ENCODE assay signal across 15 mouse cellular contexts in the genomic region with DNA sequence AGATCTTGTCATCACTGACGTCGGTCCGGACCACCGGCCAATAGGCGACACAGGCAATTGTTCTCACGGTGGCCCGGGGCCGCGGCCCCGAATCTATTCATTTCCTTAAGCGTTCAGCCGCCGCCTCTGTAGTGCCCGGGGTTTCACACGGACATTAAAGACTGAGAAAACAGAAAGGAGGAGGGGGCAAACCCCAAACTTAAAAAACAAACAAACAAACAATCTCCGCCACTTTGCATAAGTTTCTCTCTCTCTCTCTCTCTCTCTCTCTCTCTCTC. TPM values are rescaled to one million over a fixed set of nuclear protein-coding genes. Genes with fewer than 3 reads are reported as not detected.
DNase-seq lines count a peak whose midpoint lies in the region; ATAC-seq and TF ChIP-seq lines count a peak whose summit lies in the region.
"Had no signal": no experiment of that assay in that cellular context is flagged by ENCODE, and none has a peak within 500 bp of the region (broad histone marks: within the 10 kb centered on the region; RNA-seq: fewer than 3 reads in every experiment).

No protein-coding gene starts in this region.

- H3K9ac ChIP-seq in hindbrain, embryonic 15.5 days = peak overlapping the region; percentile 49; the same call in 1 of the 2 replicates
- no peak overlapping the region; the same call in 1 of the 2 replicates for H3K9ac ChIP-seq in neural tube, embryonic 14.5 days (replicated peaks; ENCODE audit: low read depth, low read length)
- H3K9ac ChIP-seq: liver, embryonic 15.5 days had no signal

- H3K4me2 ChIP-seq in hindbrain, embryonic 15.5 days = peak overlapping the region; percentile 63
- H3K4me2 ChIP-seq in neural tube, embryonic 14.5 days (ENCODE audit: low read depth, low read length) = peak overlapping the region; percentile 68
- H3K4me2 ChIP-seq: liver, embryonic 15.5 days had no signal

- peaks cover 11% of the 10 kb centered on the region for H3K4me1 ChIP-seq in cerebellum, adult 2 months (ENCODE audit: control insufficient read depth, insufficient read depth, low read length)
- H3K4me1 ChIP-seq in embryonic facial prominence, embryonic 10.5 days = peaks cover 14% of the 10 kb centered on the region
- H3K4me1 ChIP-seq in hindbrain, embryonic 15.5 days (replicated peaks) = peaks cover 14% of the 10 kb centered on the region; the same call in 1 of the 2 replicates
- H3K4me1 ChIP-seq in neural tube, embryonic 14.5 days (ENCODE audit: control insufficient read depth, insufficient read depth, low read length) = 0 out of 2 replicates have a peak, but pooled peaks cover 3% of the 10 kb centered on the region
- H3K4me1 ChIP-seq: liver, embryonic 15.5 days had no signal

- peak; percentile 36; the same call in 1 of the 2 replicates for TF ChIP-seq POLR2A in cerebellum, adult 2 months (IDR thresholded peaks at IDR 0.05; ENCODE audit: borderline replicate concordance, insufficient read depth, low read length)

- peak in 1 of 2 experiments; percentile 84 for DNase-seq in cerebellum, adult 2 months
- peak; percentile 55 for DNase-seq in embryonic facial prominence, embryonic 10.5 days (ENCODE audit: low spot score)
- DNase-seq in gastrocnemius, adult 8-10 months (ENCODE audit: low spot score in 2 of 2) = no peak
- no peak for DNase-seq in heart, adult 18-20 months
- DNase-seq: gastrocnemius, postnatal 14 days; layer of hippocampus, postnatal 36 days; thymus, postnatal 25 days had no signal

- peak overlapping the region; percentile 83 for H3K4me3 ChIP-seq in cerebellum, adult 2 months (replicated peaks; ENCODE audit: insufficient read depth, low read depth, low read length)
- H3K4me3 ChIP-seq in embryonic facial prominence, embryonic 10.5 days = peak overlapping the region; percentile 69
- H3K4me3 ChIP-seq in hindbrain, embryonic 15.5 days = peak overlapping the region; percentile 46
- H3K4me3 ChIP-seq in neural tube, embryonic 14.5 days (ENCODE audit: low read depth, low read length) = peak overlapping the region; percentile 44
- H3K4me3 ChIP-seq: liver, embryonic 15.5 days had no signal

- no peak for TF ChIP-seq CTCF in cerebellum, adult 2 months (IDR thresholded peaks at IDR 0.05; ENCODE audit: borderline replicate concordance, insufficient read depth, low read depth, low read length)

- peak; percentile 57 for ATAC-seq in hindbrain, embryonic 15.5 days (ENCODE audit: low FRiP score, low read depth)
- peak; percentile 60 for ATAC-seq in neural tube, embryonic 14.5 days (ENCODE audit: low read depth)
- ATAC-seq in megakaryocyte progenitor cell, adult 5-6 weeks (replicated peaks; ENCODE audit: poor library complexity) = no peak

- H3K36me3 ChIP-seq in embryonic facial prominence, embryonic 10.5 days (replicated peaks) = no peaks in the 10 kb centered on the region
- no peaks in the 10 kb centered on the region for H3K36me3 ChIP-seq in hindbrain, embryonic 15.5 days
- no peaks in the 10 kb centered on the region for H3K36me3 ChIP-seq in neural tube, embryonic 14.5 days (ENCODE audit: control insufficient read depth, insufficient read depth, low read length)
- H3K36me3 ChIP-seq: liver, embryonic 15.5 days had no signal

- WGBS in cerebellum, adult 2 months = under 1% methylated on average over 16 of the region's 16 CpGs
- 1% methylated on average over 16 of the region's 16 CpGs for WGBS in embryonic facial prominence, embryonic 10.5 days
- 0% methylated on average over 15 of the region's 16 CpGs for WGBS in hindbrain, embryonic 15.5 days
- WGBS in neural tube, embryonic 14.5 days = 0% methylated on average over 15 of the region's 16 CpGs

- no peaks in the 10 kb centered on the region for H3K9me3 ChIP-seq in embryonic facial prominence, embryonic 10.5 days
- no peaks in the 10 kb centered on the region for H3K9me3 ChIP-seq in hindbrain, embryonic 15.5 days
- no peaks in the 10 kb centered on the region for H3K9me3 ChIP-seq in neural tube, embryonic 14.5 days (ENCODE audit: control insufficient read depth, low read length)
- H3K9me3 ChIP-seq: liver, embryonic 15.5 days had no signal

- H3K27me3 ChIP-seq in cerebellum, adult 2 months (ENCODE audit: control insufficient read depth, insufficient read depth, low read length) = no peaks in the 10 kb centered on the region
- peaks cover 100% of the 10 kb centered on the region for H3K27me3 ChIP-seq in embryonic facial prominence, embryonic 10.5 days (replicated peaks; ENCODE audit: low read depth, poor library complexity, severe bottlenecking)
- peaks cover 44% of the 10 kb centered on the region for H3K27me3 ChIP-seq in hindbrain, embryonic 15.5 days
- H3K27me3 ChIP-seq in neural tube, embryonic 14.5 days (ENCODE audit: control insufficient read depth, insufficient read depth, low read length) = peaks cover 16% of the 10 kb centered on the region; the same call in 1 of the 2 replicates

- peak overlapping the region; percentile 94 for H3K27ac ChIP-seq in cerebellum, adult 2 months (ENCODE audit: insufficient read depth, low read length)
- H3K27ac ChIP-seq in embryonic facial prominence, embryonic 10.5 days (replicated peaks) = peak overlapping the region; percentile 62; the same call in 1 of the 2 replicates
- peak overlapping the region; percentile 96 for H3K27ac ChIP-seq in hindbrain, embryonic 15.5 days (replicated peaks)
- peak overlapping the region; percentile 96 for H3K27ac ChIP-seq in neural tube, embryonic 14.5 days (ENCODE audit: low read depth, low read length)
- H3K27ac ChIP-seq: liver, embryonic 15.5 days had no signal

RNA-seq across cellular contexts. Expression of a gene that starts 12.2 kb away (rescaled TPM):
- polyA plus RNA-seq in cerebellum, adult 2 months (2012; rRNA removed) = 1,121 and 1,289 TPM in 2 replicates
- polyA plus RNA-seq in embryonic facial prominence, embryonic 10.5 days (2016; fragmentation: Nextera tagmentation; extraction: Ambion mirVana) = 1.5 and 1.7 TPM in 2 replicates
- 13.5 and 14.8 TPM in 2 replicates for polyA plus RNA-seq in hindbrain, embryonic 15.5 days (2015; fragmentation: Nextera tagmentation; extraction: Ambion mirVana)
- 28.7 and 30.5 TPM in 2 replicates for polyA plus RNA-seq in neural tube, embryonic 14.5 days (2014; fragmentation: Nextera tagmentation; extraction: Ambion mirVana)
- not detected in 2 replicates for total RNA-seq in megakaryocyte progenitor cell, adult 5-6 weeks (2015)
- not detected in 2 replicates for total RNA-seq in megakaryocyte progenitor cell, adult 5-6 weeks (2017)
- total RNA-seq in gastrocnemius, adult 8-10 months (2022) = 1 to 10 TPM in 3 of 4 experiments, under 1 TPM in 1; 0.65 to 2.2 (median 1.4) TPM
- not detected for total RNA-seq in heart, adult 18-20 months (2021)
- total RNA-seq: hematopoietic stem cell, adult 5-6 weeks; monocyte, adult 5-6 weeks had no signal
- polyA plus RNA-seq: spleen, adult 2 months had no signal

RNA-seq across cellular contexts. Expression of a gene that starts 15.6 kb away (rescaled TPM):
- polyA plus RNA-seq in cerebellum, adult 2 months (2012; rRNA removed) = 37.4 and 45.3 TPM in 2 replicates
- 4.0 and 5.5 TPM in 2 replicates for polyA plus RNA-seq in embryonic facial prominence, embryonic 10.5 days (2016; fragmentation: Nextera tagmentation; extraction: Ambion mirVana)
- polyA plus RNA-seq in hindbrain, embryonic 15.5 days (2015; fragmentation: Nextera tagmentation; extraction: Ambion mirVana) = 52.6 and 61.6 TPM in 2 replicates
- 46.7 and 50.5 TPM in 2 replicates for polyA plus RNA-seq in neural tube, embryonic 14.5 days (2014; fragmentation: Nextera tagmentation; extraction: Ambion mirVana)
- not detected in 2 replicates for total RNA-seq in megakaryocyte progenitor cell, adult 5-6 weeks (2015)
- not detected in 2 replicates for total RNA-seq in megakaryocyte progenitor cell, adult 5-6 weeks (2017)
- under 1 TPM in 1 of 4 experiments, not detected in 3; 0.18 TPM for total RNA-seq in gastrocnemius, adult 8-10 months (2022)
- not detected for total RNA-seq in heart, adult 18-20 months (2021)
- total RNA-seq: ES-E14; hematopoietic stem cell, adult 5-6 weeks; monocyte, adult 5-6 weeks had no signal
- polyA plus RNA-seq: liver, embryonic 15.5 days; spleen, adult 2 months had no signal

Comparison
In these comparisons a context has a peak if more than half of its experiments do, and no peak if none do; other contexts are left out.
1. RNA of a gene that starts 12.2 kb away (polyA plus RNA-seq): 1,121 to 1,289 TPM in cerebellum, adult 2 months; 28.7 to 30.5 TPM in neural tube, embryonic 14.5 days, 13.5 to 14.8 TPM in hindbrain, embryonic 15.5 days and 1.5 to 1.7 TPM in embryonic facial prominence, embryonic 10.5 days; every median in the first group is over 10 times any median in the second.
2. Peak in every context shown above with its lines, with median percentiles within 50 percentile points of each other: H3K27ac ChIP-seq and H3K4me3 ChIP-seq.